Mouse (Mus musculus) testis, adult 2 months (tissue): ENCODE data around the gene Kcna7.

Source experiments
- CTCF ChIP-seq: fragments of 200-500 bp; IDR thresholded peaks from 2 replicates; pipeline ENCODE4 v1.5.1; 2012; ENCODE audit warnings: low read depth, mild to moderate bottlenecking, inconsistent platforms, low read length, moderate library complexity; ENCODE audit not compliant: control insufficient read depth, insufficient read depth, insufficient replicate concordance
- POLR2A ChIP-seq: fragments of 200-500 bp; IDR thresholded peaks from 2 replicates; pipeline ENCODE4 v1.6.1; 2012; ENCODE audit warnings: low read depth, mild to moderate bottlenecking, inconsistent platforms, low read length, moderate library complexity; ENCODE audit not compliant: control insufficient read depth

DNA sequence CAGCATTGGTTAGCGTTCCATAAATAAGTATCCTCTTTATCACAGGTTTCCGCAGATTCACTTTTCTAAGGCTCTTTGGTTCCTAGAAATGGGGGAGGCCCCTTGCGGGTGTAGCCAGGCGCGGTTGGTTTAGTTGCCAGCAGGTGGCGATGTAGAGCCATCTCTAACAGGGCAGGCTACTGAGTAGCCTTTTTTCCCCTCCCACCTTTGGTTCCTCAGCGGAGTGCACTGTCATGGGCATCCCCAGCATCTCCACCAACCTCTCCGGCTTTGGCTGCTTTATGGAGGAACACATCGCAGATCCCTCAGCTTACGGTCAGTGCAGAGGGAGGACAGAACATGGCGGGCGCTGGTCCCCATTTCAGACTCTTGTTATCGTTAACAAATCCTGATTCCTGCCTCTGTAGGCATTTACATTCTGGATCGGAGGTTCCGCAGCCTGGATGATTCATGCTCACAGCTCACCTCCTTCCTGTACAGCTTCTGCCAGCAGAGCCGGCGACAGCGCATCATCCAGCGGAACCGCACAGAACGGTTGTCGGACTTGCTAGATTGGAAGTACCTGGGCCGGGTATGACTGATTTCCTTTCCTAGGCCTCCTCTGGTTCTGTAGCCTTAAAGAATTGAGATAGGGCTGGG lies 46.0 kb downstream of the Kcna7 start:
- TF ChIP-seq POLR2A (no peak), CTCF (peak; percentile 84; the same call in 1 of the 2 replicates)
